Mouse (Mus musculus): Measurements from ENCODE around the gene Angpt4. TPM values are rescaled to one million over a fixed set of nuclear protein-coding genes. Genes with fewer than 3 reads are reported as not detected.

Gene Angpt4
- total and polyA plus RNA-seq, 3 experiments: 0.04 TPM; not detected in 2

- in situ Hi-C loops (cut with MboI; ENCODE audit: low pct_ligation_motif_present, low pct_unique_long_range_greater_than_20kb, low sequenced_read_pairs): no loop called here
- H3K4me1 ChIP-seq (ENCODE audit: control insufficient read depth in 1 of 2, insufficient read depth in 2 of 2): peaks cover 12 to 43% of the 10 kb centered on the region in 2 experiments
These were observed 75.9 kb downstream of the Angpt4 start for GRCm38 (mm10) chr2:151986958-151987357.

DNA sequence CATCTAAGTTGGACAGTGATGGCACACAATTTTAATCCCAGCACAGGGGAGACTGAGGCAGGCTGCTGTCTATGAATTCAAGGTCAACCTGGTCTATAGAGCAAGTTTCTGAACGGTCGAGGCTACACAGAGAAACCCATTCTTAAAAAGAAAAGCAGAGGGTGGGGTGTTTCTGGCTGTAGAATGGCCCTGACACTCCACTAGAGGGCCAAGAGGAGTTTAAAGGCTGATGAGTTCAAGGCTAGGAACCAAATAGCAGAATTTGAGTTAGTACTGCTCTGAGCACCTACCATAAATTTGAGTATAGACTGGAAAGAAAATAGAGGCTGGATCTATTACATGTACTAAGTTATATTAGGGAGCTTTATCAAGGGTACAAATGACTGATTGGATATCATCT, 78.0 kb downstream of the Angpt4 start:
- H3K4me1 ChIP-seq (ENCODE audit: control insufficient read depth in 1 of 2, insufficient read depth in 2 of 2): peaks cover 12 to 49% of the 10 kb centered on the region in 2 experiments
- no peak overlapping the region for H3K9ac ChIP-seq (ENCODE audit: insufficient read depth, low read depth)
- no peak overlapping the region for H3K4me2 ChIP-seq (ENCODE audit: insufficient read depth, low read depth, poor library complexity, severe bottlenecking)
- no peak overlapping the region for H3K27ac ChIP-seq (ENCODE audit: insufficient read depth, low read depth)
- dilution Hi-C loops (cut with MboI; ENCODE audit: extremely low pct_ligation_motif_present, extremely low pct_unique_long_range_greater_than_20kb, low sequenced_read_pairs): no loop called here
- H3K79me2 ChIP-seq (replicated peaks; ENCODE audit: control insufficient read depth, extremely low read depth, insufficient read depth, poor library complexity, severe bottlenecking): no peaks in the 10 kb centered on the region
- H3K9me3 ChIP-seq (replicated peaks; ENCODE audit: low read length): no peaks in the 10 kb centered on the region
- no peak for DNase-seq (ENCODE audit: extremely low read depth)
- no peak overlapping the region for H3K4me3 ChIP-seq (replicated peaks in 1 of 3; ENCODE audit: low read depth in 2 of 3, low read length in 2 of 3, poor library complexity in 1 of 3)
- H3K27me3 ChIP-seq (replicated peaks): peaks cover 21% of the 10 kb centered on the region
- in situ Hi-C loops (cut with MboI; ENCODE audit: low pct_ligation_motif_present, low pct_unique_long_range_greater_than_20kb, low sequenced_read_pairs): no loop called here
- no peaks in the 10 kb centered on the region for H3K36me3 ChIP-seq (replicated peaks in 1 of 2; ENCODE audit: control insufficient read depth in 1 of 2, insufficient read depth in 1 of 2, low read length in 1 of 2)
- TF ChIP-seq SMC3 (IDR thresholded peaks at IDR 0.05; ENCODE audit: low read depth, low read length): peak; percentile 32
- TF ChIP-seq USF2 (conservative IDR thresholded peaks at IDR 0.05; ENCODE audit: low read depth, low read length): no peak
- no peak for TF ChIP-seq MEF2A (IDR thresholded peaks at IDR 0.05; ENCODE audit: borderline replicate concordance, low read depth, low read length)
- no peak for TF ChIP-seq MAX (IDR thresholded peaks at IDR 0.05; ENCODE audit: low read length)
- TF ChIP-seq ZNF384 (IDR thresholded peaks at IDR 0.05; ENCODE audit: low read depth, low read length): no peak
- no peak for TF ChIP-seq IRF4 (IDR thresholded peaks at IDR 0.05; ENCODE audit: low read depth, low read length)
- no peak for TF ChIP-seq SIN3A (IDR thresholded peaks at IDR 0.05; ENCODE audit: low read length)
- TF ChIP-seq CTCF (conservative IDR thresholded peaks at IDR 0.05 in 1 of 2, IDR thresholded peaks at IDR 0.05 in 1 of 2; ENCODE audit: low read depth in 2 of 2, low read length in 2 of 2): peak in 1 of 2 experiments; percentile 51; a peak in 2 of 4 replicates
- TF ChIP-seq USF1 (IDR thresholded peaks at IDR 0.05; ENCODE audit: low read depth, low read length): no peak
- no peak for TF ChIP-seq EP300 (IDR thresholded peaks at IDR 0.05; ENCODE audit: low read length)
- peak; percentile 3 for TF ChIP-seq RAD21 (IDR thresholded peaks at IDR 0.05; ENCODE audit: low read depth, low read length)
- no peak for TF ChIP-seq KAT2A (IDR thresholded peaks at IDR 0.05; ENCODE audit: insufficient replicate concordance, low read length)

More at GRCm38 (mm10) chr2:151986958-151987357, 75.9 kb downstream of the Angpt4 start:
- TF ChIP-seq ZC3H11A (IDR thresholded peaks at IDR 0.05; ENCODE audit: low read depth, low read length) (no peak), CTCF (conservative IDR thresholded peaks at IDR 0.05 in 1 of 2, IDR thresholded peaks at IDR 0.05 in 1 of 2; ENCODE audit: low read depth in 2 of 2, low read length in 2 of 2) (no peak), POLR2AphosphoS2 (IDR thresholded peaks at IDR 0.05; ENCODE audit: low read depth, low read length) (no peak), CHD1 (IDR thresholded peaks at IDR 0.05; ENCODE audit: low read depth, low read length) (no peak), NRF1 (IDR thresholded peaks at IDR 0.05; ENCODE audit: low read depth, low read length) (no peak), UBTF (IDR thresholded peaks at IDR 0.05; ENCODE audit: low read depth, low read length) (no peak), MAFK (IDR thresholded peaks at IDR 0.05; ENCODE audit: insufficient replicate concordance, low read length) (no peak)
- no peak overlapping the region for H3K9ac ChIP-seq (ENCODE audit: insufficient read depth, low read depth)
- H3K27me3 ChIP-seq (replicated peaks): peaks cover 7% of the 10 kb centered on the region
- dilution Hi-C loops (cut with MboI; ENCODE audit: extremely low pct_ligation_motif_present, extremely low pct_unique_long_range_greater_than_20kb, low sequenced_read_pairs): no loop called here
- no peak overlapping the region for H3K4me3 ChIP-seq (replicated peaks in 1 of 3; ENCODE audit: low read depth in 2 of 3, low read length in 2 of 3, poor library complexity in 1 of 3)
- H3K79me2 ChIP-seq (replicated peaks; ENCODE audit: control insufficient read depth, extremely low read depth, insufficient read depth, poor library complexity, severe bottlenecking): no peaks in the 10 kb centered on the region
- H3K27ac ChIP-seq (ENCODE audit: insufficient read depth, low read depth): no peak overlapping the region
- no peaks in the 10 kb centered on the region for H3K36me3 ChIP-seq (replicated peaks in 1 of 2; ENCODE audit: control insufficient read depth in 1 of 2, insufficient read depth in 1 of 2, low read length in 1 of 2)
- H3K9me3 ChIP-seq (replicated peaks; ENCODE audit: low read length): no peaks in the 10 kb centered on the region
- H3K4me2 ChIP-seq (ENCODE audit: insufficient read depth, low read depth, poor library complexity, severe bottlenecking): no peak overlapping the region
- DNase-seq (ENCODE audit: extremely low read depth): no peak
